Mouse (Mus musculus) heart, postnatal 10 days (tissue): ENCODE results near the gene Ppp1r14b. TPM values are rescaled to one million over a fixed set of nuclear protein-coding genes. Genes with fewer than 3 reads are reported as not detected.

Experiments
- DNase-seq, 2 experiments: peaks; one replicate each; pipeline ENCODE4 v3.0.0; 2021
- intact Hi-C: fragments of 180-260 bp; cut with DNase I; formaldehyde crosslinking; loops from one replicate; pipeline ENCODE4 v1.15.1; 2025
- total RNA-seq, 2 experiments: library from RNA; stranded (reverse); gene quantifications; 2 replicates each; pipeline ENCODE4 v1.2.3; 2021

Ppp1r14b gene
- total RNA-seq, result 100 to 1,000 TPM; 168 to 180 TPM

GRCm38 (mm10) chr19:6974211-6975205 is at the start of gene Ppp1r14b:
Ppp1r14b (plus strand) TSS chr19:6974968.
- intact Hi-C loops, result loop anchor here (1.0 to 5.0 kb wide), 2 partner anchors 22 to 32 kb away; partner anchors contain the start of genes Bad and Gpr137
- DNase-seq, result peak; percentile 84 to 87

DNA sequence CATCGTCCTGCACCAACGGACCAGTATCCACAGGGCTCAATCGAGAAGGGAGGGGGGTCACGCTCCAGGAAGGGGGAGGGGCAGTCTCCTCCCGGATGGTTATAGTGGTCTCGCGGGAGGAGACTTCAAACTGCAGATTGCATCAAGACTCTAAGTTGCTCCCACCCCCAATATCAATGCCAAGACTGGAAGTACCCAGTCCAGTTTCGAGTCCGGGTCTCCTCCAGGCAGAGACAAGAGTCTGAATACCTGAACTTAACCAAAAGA is 49.5 kb upstream of the Ppp1r14b start, which contains the start of gene Catsperz:
TSS of gene Catsperz (minus strand) at position 74 of the 267 bp plus-strand sequence.
- intact Hi-C loops, result loop anchor here (2.0 kb wide), 3 partner anchors 44 to 96 kb away; no protein-coding TSS in a partner anchor
- no peak for DNase-seq

DNA sequence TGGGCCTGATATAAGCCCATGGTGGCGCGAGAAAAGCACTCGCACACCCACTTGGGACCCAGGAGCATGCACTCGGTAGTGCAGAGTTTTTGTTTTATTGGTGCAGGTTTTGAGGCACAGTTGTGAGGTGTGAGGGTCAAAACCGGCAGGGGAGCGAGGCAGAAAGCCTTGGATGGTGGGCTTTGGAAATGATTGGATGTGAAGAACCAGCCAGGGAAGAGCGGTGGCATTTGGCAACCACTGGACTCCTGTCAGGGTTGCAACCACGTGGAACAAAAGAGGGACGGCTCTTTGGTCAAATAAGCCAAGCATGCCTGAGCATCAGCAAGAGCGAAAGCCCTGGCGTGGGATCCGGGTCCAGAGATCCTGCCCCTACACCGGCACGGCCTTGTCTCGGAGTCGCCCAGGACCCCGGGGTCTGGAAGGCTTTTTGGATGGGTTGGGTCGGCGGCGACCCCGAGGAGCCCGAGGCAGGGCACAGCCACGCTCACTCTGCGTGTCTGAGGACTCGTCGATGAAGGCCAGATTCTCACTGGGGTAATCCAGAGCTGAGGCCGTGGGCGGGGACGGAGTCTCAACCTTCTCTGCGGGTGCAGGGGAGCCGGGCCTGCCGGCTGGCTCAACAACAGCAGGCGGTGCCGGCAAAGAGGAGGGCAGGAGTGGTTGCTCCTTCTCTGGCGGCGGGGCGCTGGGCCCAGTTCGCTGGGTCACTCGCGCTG is 49.0 kb upstream of the Ppp1r14b start:
- no peak for DNase-seq
- intact Hi-C loops, result loop anchor here (2.0 kb wide), 3 partner anchors 43 to 95 kb away; no protein-coding TSS in a partner anchor

DNA sequence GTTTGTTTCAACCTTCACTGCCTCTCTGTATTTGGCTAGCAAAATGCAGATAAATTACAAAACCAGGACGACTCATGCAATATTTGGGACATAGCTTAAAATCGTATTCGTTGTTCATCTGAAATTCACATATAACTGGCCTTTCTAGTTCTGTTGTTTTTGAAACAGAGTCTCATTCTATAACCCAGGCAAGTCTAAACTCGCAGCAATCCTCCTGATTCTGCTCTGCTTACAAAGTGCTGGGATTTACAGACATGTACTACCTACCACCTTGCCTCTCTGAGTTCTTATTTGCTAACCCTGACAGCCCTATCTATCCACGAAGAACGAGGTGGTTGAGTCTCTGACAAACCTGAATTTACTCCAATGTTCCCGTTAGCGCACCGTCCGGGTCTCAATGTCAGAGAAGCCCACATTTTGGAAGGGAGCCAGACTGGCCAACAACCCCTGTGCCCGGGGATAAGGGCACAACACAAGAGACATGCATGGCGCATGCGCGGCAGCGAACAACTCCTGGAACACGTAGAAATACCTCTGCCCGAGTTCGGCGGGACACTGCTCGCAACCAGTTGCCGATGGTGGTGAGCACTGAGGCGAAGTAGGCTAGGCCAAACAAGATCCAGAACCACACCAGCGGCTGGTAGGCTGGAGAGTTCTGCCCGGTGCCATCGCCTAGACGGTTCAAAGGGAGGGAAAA is 48.1 kb upstream of the Ppp1r14b start:
- intact Hi-C loops, result no loop called here

DNA sequence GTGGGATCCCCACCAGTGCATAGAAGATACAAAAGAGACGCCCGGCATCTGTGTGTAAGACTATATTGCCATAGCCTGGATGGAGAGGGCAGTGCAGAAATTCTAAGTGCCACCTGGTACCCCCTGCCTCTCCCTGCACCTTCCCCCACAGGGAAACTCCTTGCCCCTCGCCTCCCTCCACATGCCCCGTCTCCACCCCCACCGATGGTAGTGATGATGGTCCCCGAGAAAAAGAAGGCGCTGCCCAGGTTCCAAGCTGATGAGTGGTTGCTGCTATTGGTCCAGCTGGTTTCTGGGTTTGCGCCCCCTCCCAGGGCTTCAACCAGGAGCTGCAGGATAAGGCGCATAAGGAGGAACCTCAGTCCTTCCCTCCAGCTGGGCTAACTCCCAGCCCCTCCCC is 46.7 kb upstream of the Ppp1r14b start:
- intact Hi-C loops, result no loop called here
- no peak for DNase-seq

More for the DNA sequence above, 48.1 kb upstream of the Ppp1r14b start:
- DNase-seq, result peak; percentile 52 to 56

GRCm38 (mm10) chr19:6931002-6931401 is 43.8 kb upstream of the Ppp1r14b start:
- intact Hi-C loops, result no loop called here
- DNase-seq, result no peak

GRCm38 (mm10) chr19:6932018-6932417 is 42.8 kb upstream of the Ppp1r14b start:
- no peak for DNase-seq
- intact Hi-C loops, result no loop called here

GRCm38 (mm10) chr19:6933102-6933435 is 41.7 kb upstream of the Ppp1r14b start:
- intact Hi-C loops, result no loop called here
- no peak for DNase-seq

- DNase-seq, result peak in 1 of 2 experiments; percentile 44
- intact Hi-C loops, result no loop called here
Observed at GRCm38 (mm10) chr19:6933436-6934194, 41.2 kb upstream of the Ppp1r14b start.

GRCm38 (mm10) chr19:6934195-6934977 is 40.4 kb upstream of the Ppp1r14b start, which contains the start of gene Kcnk4:
Kcnk4 (minus strand) TSS chr19:6934515.
- intact Hi-C loops, result no loop called here

GRCm38 (mm10) chr19:6936299-6936698 is 38.5 kb upstream of the Ppp1r14b start:
- intact Hi-C loops, result no loop called here
- DNase-seq, result no peak

More at GRCm38 (mm10) chr19:6934195-6934977, 40.4 kb upstream of the Ppp1r14b start, which contains the start of gene Kcnk4:
- DNase-seq, result no peak

DNA sequence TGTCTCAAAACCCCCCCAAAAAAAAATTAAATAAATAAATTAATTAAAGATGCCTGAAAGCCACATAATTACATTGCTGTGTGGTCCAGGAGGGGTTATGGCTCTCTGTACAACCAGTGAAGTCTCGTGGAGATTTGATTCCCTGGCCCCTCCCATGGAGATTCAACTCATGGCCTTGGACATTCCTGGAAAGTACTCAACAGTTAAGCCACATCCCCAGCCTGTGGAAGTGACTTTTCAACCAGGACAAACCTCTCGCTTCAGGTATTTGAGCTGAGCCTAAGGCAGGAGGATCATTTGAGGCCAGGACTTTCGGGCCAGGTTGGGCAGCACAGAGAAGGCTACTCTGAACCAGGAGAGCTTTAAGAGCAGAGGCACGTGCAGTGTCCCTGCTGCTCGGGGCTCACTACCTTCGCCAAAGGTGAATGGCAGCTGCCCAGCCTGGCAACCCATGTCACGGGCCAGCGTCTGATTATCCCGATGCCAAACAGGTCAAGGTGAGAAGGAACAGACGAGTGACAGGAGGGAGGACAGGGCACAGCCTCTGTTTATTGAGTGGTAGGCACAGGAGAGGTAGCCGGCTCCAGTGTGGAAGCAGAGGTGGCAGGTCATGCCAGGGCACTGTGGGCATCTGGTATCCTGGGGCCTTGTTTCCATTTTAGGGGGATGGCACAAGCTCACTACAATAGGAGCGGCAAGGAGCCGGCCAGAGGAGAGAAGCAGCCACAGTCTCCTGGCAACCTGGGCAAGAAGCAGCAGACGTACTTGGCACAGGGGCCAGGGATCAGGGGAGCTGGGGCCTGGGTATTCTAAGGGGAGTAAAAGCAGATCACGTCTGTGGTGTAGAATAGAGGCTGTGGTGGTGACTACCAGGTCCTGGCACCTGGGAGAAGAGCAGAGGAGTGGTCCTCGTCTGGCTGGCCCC is 37.0 kb upstream of the Ppp1r14b start:
- peak; percentile 46 to 65 for DNase-seq
- intact Hi-C loops, result no loop called here

GRCm38 (mm10) chr19:6939106-6940002 is 35.4 kb upstream of the Ppp1r14b start:
- no peak for DNase-seq
- intact Hi-C loops, result loop anchor here (2.0 to 5.0 kb wide), 2 partner anchors 17 to 38 kb away; partner anchors contain the start of gene Plcb3

GRCm38 (mm10) chr19:6940396-6941351 is 34.1 kb upstream of the Ppp1r14b start:
- intact Hi-C loops, result loop anchor here (2.0 to 5.0 kb wide), 2 partner anchors 18 to 37 kb away; partner anchors contain the start of gene Plcb3
- DNase-seq, result peak in 1 of 2 experiments; percentile 32

- intact Hi-C loops, result loop anchor here (1.0 to 5.0 kb wide), 3 partner anchors 10 to 36 kb away; partner anchors contain the start of gene Plcb3
- peak; percentile 96 to 97 for DNase-seq
Observed at GRCm38 (mm10) chr19:6941372-6942248, 33.2 kb upstream of the Ppp1r14b start, which contains the start of gene Bad. Bad (plus strand) TSS chr19:6941861.
